Mouse (Mus musculus) thymus, postnatal 4 days (tissue): ENCODE measurements at regions not wholly inside any gene's neighbourhood (a gene's known extent, or its start where the extent isn't known, plus 50 kb on each side); places are given as distances from the start of the nearest gene placed in this dataset.
A peak's percentile ranks its signal among the peaks of the same experiment; 100 is the strongest.
"Not testable (repeated sequence)": the region's sequence is repeated elsewhere in the genome, so short reads cannot be mapped to it uniquely, and the experiment has no call there.

Source experiments
- DNase-seq: peaks from one replicate; pipeline ENCODE4 v3.0.0; 2021

- no peak for DNase-seq
These were observed 108.2 kb upstream of the Nxpe4 start for GRCm38 (mm10) chr9:48053580-48053979.

- DNase-seq, result no peak
These were observed 106.6 kb upstream of the Nxpe4 start for GRCm38 (mm10) chr9:48055246-48055645.

- no peak for DNase-seq
These were observed 103.2 kb upstream of the Nxpe4 start for GRCm38 (mm10) chr9:48058599-48058998.

- DNase-seq, result no peak
These were observed 102.2 kb upstream of the Nxpe4 start for GRCm38 (mm10) chr9:48059549-48060165.

- no peak for DNase-seq
These were observed 100.8 kb upstream of the Nxpe4 start for GRCm38 (mm10) chr9:48060996-48061395.

GRCm38 (mm10) chr9:48066730-48067345 lies 95.0 kb upstream of the Nxpe4 start:
- DNase-seq, result no peak

GRCm38 (mm10) chr9:48072592-48072991 lies 89.2 kb upstream of the Nxpe4 start:
- no peak for DNase-seq

GRCm38 (mm10) chr9:48073096-48073495 lies 88.7 kb upstream of the Nxpe4 start:
- no peak for DNase-seq

- no peak for DNase-seq
These were observed 86.1 kb upstream of the Nxpe4 start for GRCm38 (mm10) chr9:48075661-48076240.

GRCm38 (mm10) chr9:48082461-48082860 lies 79.4 kb upstream of the Nxpe4 start:
- no peak for DNase-seq

GRCm38 (mm10) chr9:48084196-48084595 lies 77.6 kb upstream of the Nxpe4 start:
- DNase-seq, result not testable (repeated sequence)

- DNase-seq, result no peak
These were observed 72.2 kb upstream of the Nxpe4 start for GRCm38 (mm10) chr9:48089661-48090060.

GRCm38 (mm10) chr9:48094756-48095155 lies 67.1 kb upstream of the Nxpe4 start:
- no peak for DNase-seq

GRCm38 (mm10) chr9:48099846-48100245 lies 62.0 kb upstream of the Nxpe4 start:
- no peak for DNase-seq

- DNase-seq, result peak; percentile 19
These were observed 55.2 kb upstream of the Nxpe4 start for GRCm38 (mm10) chr9:48106441-48107167.

GRCm38 (mm10) chr9:48108994-48109619 lies 52.7 kb upstream of the Nxpe4 start:
- peak; percentile 73 for DNase-seq

GRCm38 (mm10) chr9:48111316-48111890 lies 50.4 kb upstream of the Nxpe4 start:
- DNase-seq, result no peak
